Mouse (Mus musculus) 416B (cell line): ENCODE measurements around the gene Copa.

Experiments
- DNase-seq: peaks from one replicate; pipeline ENCODE4 v3.0.0; 2011; ENCODE audit warnings: low read depth

Copa gene

GRCm38 (mm10) chr1:172143570-172143969 is 61.2 kb downstream of the Copa start:
- DNase-seq, result peak; percentile 85

- DNase-seq, result peak; percentile 96
Observed at GRCm38 (mm10) chr1:172147835-172148278, 65.5 kb downstream of the Copa start, which contains the start of gene Dcaf8. Gene Dcaf8, plus strand, starts transcription at chr1:172148084.

DNA sequence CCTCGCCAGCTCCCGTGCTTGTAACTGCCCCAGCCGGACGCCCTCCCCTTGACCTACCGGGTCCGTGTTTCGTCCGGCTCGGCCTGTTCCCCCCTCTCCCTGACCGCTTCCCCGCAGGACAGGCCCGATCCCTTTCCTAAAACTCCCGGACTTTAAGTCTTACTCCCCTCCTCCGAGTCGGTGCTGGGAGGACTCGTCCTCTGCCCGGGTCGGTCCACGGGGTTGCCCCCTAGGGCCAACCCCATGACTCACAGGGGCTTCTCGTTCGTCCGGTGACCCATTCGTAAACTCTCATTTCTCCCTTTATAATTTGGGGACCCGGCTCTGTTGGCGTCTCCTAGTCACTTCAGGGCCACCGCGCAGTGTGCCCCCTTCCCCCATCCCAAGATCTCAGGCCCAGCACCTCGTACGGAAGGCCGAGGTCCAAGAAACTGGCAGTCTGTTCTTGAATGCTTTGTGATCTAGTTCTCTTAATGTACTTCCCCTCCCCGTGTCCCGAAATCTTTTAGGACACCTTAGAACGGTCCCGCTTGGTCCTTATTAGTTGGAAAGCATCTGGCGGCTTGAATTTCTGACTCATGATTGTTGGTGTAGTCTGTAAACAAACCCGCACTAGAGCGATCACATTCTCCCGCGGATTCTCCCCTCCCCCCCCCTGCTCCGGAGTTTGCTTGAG is 66.1 kb downstream of the Copa start:
- DNase-seq, result peak; percentile 78

GRCm38 (mm10) chr1:172148955-172149815 is 66.9 kb downstream of the Copa start:
- DNase-seq, result peak; percentile 64

- DNase-seq, result no peak
Observed at GRCm38 (mm10) chr1:172154536-172154935, 72.2 kb downstream of the Copa start.

DNA sequence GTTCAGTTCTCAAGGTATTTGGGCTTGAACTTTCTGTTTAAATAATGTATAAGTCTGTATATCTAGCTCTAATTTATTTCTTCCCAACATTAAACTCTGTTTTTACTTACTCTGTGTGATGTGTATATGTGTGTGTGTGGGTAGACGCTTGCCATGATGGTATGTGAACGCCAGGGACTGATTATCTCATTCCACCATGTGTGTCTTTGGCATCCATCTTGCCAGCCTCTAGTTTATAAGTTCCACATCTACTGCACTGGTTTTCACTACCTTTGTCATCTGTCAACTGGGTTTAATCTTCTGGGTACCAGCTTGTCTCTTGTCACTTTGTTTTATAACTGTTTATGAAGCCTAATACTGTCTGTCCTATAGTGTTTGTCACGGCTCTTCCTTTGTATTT is 73.2 kb downstream of the Copa start:
- DNase-seq, result no peak

DNA sequence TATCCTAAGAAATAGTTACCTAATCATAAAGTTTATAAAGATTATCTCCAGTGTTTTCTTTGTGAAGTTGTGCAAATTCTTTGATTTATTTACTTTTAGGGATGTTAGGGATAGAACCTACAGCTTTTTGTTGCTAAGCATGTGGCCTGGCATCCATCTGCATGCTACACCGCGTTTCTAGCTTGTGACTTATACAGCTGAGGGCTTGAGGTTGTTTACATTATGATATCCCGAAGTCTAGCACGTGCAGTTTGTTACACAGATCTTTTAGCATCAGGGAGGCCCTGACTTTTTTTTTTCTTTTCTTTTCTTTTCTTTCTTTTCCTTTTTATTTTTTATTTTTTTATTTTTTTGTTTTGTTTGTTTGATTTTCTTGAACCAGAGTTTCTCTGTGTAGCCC is 77.6 kb downstream of the Copa start:
- no peak for DNase-seq

- no peak for DNase-seq
Observed at GRCm38 (mm10) chr1:172160508-172160907, 78.2 kb downstream of the Copa start.

- peak; percentile 60 for DNase-seq
Observed at GRCm38 (mm10) chr1:172162009-172162408, 79.7 kb downstream of the Copa start.

GRCm38 (mm10) chr1:172162959-172163358 is 80.6 kb downstream of the Copa start:
- no peak for DNase-seq

DNA sequence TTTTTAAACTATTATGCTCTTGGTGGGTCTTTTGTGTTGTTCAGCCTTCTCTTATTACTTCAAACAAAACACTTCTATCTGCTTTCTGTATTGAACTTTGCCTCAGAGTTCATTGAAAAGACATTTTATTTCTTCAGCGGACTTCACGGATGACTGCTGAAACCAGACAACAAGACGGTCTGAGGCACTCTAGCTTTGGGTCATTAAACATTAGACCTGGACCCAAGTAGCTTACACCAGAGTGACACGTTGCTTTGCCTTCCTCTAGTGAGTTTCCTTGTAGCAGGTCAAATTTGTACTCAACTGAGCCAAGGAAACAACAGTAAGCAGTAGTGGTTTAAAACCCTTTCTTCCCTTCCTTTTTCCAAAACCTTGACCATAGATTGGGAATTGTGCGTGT is 85.6 kb downstream of the Copa start:
- no peak for DNase-seq

DNA sequence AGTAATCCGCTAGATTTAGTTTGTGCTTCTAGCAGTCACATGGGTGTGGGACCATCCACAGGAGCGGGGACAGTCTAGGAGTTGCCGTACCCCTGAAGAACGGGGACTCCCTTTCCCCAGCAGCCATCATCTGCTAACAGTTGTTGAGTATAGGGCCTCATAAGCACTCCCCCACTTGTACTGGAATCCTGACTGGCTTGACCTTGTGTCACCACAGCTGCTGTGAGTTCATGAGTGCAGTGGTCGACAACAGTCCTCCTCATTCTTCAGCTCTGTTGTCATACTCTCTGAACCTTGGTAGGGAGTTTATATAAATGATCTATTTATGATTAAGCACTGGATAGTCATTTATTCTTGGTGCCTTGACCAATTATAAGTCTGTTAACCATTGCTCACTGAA is 87.5 kb downstream of the Copa start:
- no peak for DNase-seq
